Mouse (Mus musculus) neural tube, embryonic 13.5 days (tissue): ENCODE data around the gene Dpm1. TPM values are rescaled to one million over a fixed set of nuclear protein-coding genes. Genes with fewer than 3 reads are reported as not detected.

ENCODE experiments used
- microRNA-seq: library from miRNA; unstranded; fragments of <30 nt; microRNA quantifications from one replicate; pipeline ENCODE4, GENCODE M21; 2016
- polyA plus RNA-seq: library from polyadenylated mRNA; unstranded; fragments of >200 nt; fragmentation: Nextera tagmentation; extraction: Ambion mirVana; gene quantifications from 2 replicates; pipeline ENCODE4 v1.2.1, GENCODE M21; 2015

Dpm1 gene
- polyA plus RNA-seq, 1 experiment from 2014 or later: 75.9 TPM

Small RNA genes within 50 kb of the gene (microRNA-seq; reads per million reads assigned to microRNA genes)
- gene Gm24561: not detected

Other genes with a start within 250 kb of the Dpm1 start
- 0.40 and 0.61 TPM in 2 replicates for gene Ripor3, start 220.0 kb downstream of the Dpm1 start, polyA plus RNA-seq
- 7.5 and 9.1 TPM in 2 replicates for gene Pard6b, start 149.6 kb downstream of the Dpm1 start, polyA plus RNA-seq
- 3.1 and 5.9 TPM in 2 replicates for gene Adnp, start 23.5 kb downstream of the Dpm1 start, polyA plus RNA-seq
- gene Gm20716, start 227 bp downstream of the Dpm1 start, polyA plus RNA-seq: 21.7 and 25.0 TPM in 2 replicates
- gene Mocs3, start within 50 bp of the Dpm1 start, polyA plus RNA-seq: 8.2 and 8.7 TPM in 2 replicates
- 0.45 and 0.79 TPM in 2 replicates for gene Kcng1, start 51.1 kb upstream of the Dpm1 start, polyA plus RNA-seq